Mouse (Mus musculus) megakaryocyte, embryonic 14.5 days (primary cell): Measurements from ENCODE around the gene Tlk1. TPM values are rescaled to one million over a fixed set of nuclear protein-coding genes. Genes with fewer than 3 reads are reported as not detected.
"Not testable (repeated sequence)": the region's sequence is repeated elsewhere in the genome, so short reads cannot be mapped to it uniquely, and the experiment has no call there.

ENCODE experiments used
- H3K27me3 ChIP-seq: replicated peaks from 2 replicates; pipeline ENCODE3; 2012; ENCODE audit warnings: inconsistent platforms
- H3K36me3 ChIP-seq: replicated peaks from 2 replicates; pipeline ENCODE3; 2012; ENCODE audit warnings: low read length, inconsistent platforms, mixed read lengths
- H3K4me1 ChIP-seq: 2 replicates; pipeline ENCODE4 v1.6.1; 2012; ENCODE audit warnings: inconsistent platforms
- H3K4me3 ChIP-seq: replicated peaks from 2 replicates; pipeline ENCODE3; 2012; ENCODE audit warnings: moderate library complexity, mild to moderate bottlenecking, inconsistent platforms
- H3K9me3 ChIP-seq: 2 replicates; pipeline ENCODE4 v1.6.1; 2012; ENCODE audit warnings: inconsistent platforms
- FLI1 ChIP-seq: IDR thresholded peaks from 2 replicates; pipeline ENCODE4 v1.6.1; 2012; ENCODE audit warnings: low read length, inconsistent platforms, mixed read lengths
- GATA1 ChIP-seq: IDR thresholded peaks from 3 replicates; pipeline ENCODE4 v1.6.1; 2012; ENCODE audit warnings: mixed read lengths, low read length, inconsistent platforms, borderline replicate concordance
- polyA plus RNA-seq: library from polyadenylated mRNA; stranded (reverse); fragments of >175 nt; gene quantifications from 2 replicates; pipeline ENCODE4 v1.2.3, GENCODE M21; 2012; ENCODE audit warnings: low replicate concordance; ENCODE audit not compliant: insufficient read depth

Gene Tlk1
- polyA plus RNA-seq, 1 experiment: 15.7 TPM

DNA sequence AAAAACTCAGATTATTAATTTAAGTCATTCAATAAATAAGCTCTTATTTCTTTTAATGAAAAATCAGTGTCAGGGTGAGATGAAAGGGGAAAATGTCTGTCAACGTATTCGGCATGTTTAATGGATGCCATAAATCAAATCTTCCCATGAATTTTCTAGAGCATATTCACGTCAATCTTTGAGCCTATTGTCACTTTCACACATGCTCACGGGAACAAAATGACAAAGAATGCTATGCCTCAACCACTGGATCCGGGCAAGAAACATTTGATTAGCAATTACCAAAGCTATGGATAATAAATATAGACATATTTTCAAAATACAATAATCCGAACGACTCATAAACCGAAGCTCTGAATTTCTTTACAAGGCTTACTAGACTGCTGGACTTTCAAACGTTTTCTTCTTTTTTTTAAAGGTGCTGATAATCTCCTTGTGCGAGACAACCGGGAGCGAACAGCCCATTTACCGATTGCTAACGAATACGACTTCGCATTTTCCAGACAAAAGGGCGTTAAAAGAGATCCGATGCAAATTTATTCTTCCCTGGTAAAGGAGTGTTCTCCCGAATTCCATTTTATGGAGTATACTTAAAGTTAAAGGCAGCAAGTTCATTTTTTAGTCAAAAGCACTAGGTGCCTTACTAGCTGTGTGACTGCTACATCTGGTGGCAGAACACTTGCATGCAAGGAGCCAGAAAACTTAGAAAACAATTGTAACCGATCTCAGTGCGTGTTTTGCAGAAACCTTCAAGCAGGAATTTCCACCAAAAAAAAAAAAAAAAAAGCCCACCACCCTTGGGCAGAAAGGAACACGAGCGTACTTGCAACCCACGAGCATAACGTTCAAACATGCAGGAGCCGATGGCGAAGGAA, 1.4 kb downstream of the Tlk1 start:
- Histone ChIP-seq H3K4me1 (peaks cover 56% of the 10 kb centered on the region), H3K4me3 (peak overlapping the region; percentile 94), H3K27me3 (no peaks in the 10 kb centered on the region), H3K9me3 (no peaks in the 10 kb centered on the region), H3K36me3 (peaks cover 5% of the 10 kb centered on the region)
- TF ChIP-seq FLI1: no peak
- TF ChIP-seq GATA1: no peak

DNA sequence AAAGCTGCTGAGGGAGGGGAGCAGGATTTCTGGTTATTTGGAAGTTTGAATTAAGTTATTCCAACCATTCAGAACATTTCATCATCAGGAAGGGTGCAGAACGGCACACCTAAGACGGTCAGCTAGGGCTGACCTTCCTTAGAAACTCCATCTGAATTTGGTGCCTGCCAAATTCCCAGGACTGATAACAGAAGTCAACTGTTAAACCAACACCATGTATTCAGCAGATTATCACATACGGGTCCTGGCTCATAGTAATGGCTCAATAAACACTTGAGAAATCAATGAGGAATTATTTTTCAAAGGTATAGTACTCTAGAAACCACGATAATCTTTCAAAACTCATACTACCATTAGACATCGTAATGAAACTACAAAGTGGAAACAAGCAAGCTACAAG, 2.1 kb downstream of the Tlk1 start:
- TF ChIP-seq GATA1 (no peak), FLI1 (no peak)
- Histone ChIP-seq H3K4me1 (peaks cover 55% of the 10 kb centered on the region), H3K9me3 (no peaks in the 10 kb centered on the region), H3K36me3 (peaks cover 5% of the 10 kb centered on the region), H3K27me3 (no peaks in the 10 kb centered on the region), H3K4me3 (peak overlapping the region; percentile 94)

DNA sequence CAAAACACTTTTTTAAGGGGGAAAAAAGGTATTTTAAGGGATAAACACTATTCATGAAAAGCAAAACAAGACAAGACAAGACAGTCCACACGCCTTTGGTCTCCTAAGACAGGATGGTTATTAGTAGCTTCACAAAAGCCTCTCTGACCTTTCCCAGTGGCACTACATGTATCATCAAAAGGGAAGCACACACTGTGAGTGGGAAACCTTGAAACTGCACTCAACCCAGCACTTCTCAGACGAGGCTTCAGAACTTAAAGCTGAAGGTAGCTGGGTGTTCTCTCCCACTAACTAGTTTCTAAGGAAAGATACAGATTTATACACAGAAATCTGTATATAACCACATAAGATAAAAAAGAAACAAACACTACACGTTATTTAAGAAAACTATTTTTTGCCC, 8.6 kb downstream of the Tlk1 start:
- Histone ChIP-seq H3K4me3 (no peak overlapping the region), H3K27me3 (no peaks in the 10 kb centered on the region), H3K36me3 (peaks cover 11% of the 10 kb centered on the region), H3K9me3 (no peaks in the 10 kb centered on the region), H3K4me1 (peaks cover 66% of the 10 kb centered on the region)
- TF ChIP-seq FLI1: no peak
- TF ChIP-seq GATA1: no peak

DNA sequence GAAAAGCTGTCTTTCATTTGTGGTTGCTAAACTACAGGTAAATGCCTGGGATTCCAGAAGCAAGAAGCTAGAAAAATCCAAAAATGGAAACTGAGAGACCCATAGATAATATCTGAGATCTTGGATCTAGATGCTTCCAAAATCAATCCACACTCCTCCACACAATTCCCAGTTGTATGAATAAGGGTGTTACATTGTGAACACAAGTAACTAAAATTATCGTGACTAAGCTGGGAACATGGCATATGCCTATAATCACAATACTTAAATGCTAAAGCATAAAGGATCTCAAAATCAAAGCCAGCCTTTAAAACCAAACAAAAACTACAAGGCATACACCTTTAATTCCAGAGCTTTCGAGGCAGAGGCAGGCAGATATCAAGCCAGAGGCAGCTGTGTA, 9.5 kb downstream of the Tlk1 start:
- Histone ChIP-seq H3K27me3 (no peaks in the 10 kb centered on the region), H3K4me1 (peaks cover 66% of the 10 kb centered on the region), H3K9me3 (no peaks in the 10 kb centered on the region), H3K36me3 (peaks cover 13% of the 10 kb centered on the region), H3K4me3 (no peak overlapping the region)
- no peak for TF ChIP-seq FLI1
- TF ChIP-seq GATA1: no peak

DNA sequence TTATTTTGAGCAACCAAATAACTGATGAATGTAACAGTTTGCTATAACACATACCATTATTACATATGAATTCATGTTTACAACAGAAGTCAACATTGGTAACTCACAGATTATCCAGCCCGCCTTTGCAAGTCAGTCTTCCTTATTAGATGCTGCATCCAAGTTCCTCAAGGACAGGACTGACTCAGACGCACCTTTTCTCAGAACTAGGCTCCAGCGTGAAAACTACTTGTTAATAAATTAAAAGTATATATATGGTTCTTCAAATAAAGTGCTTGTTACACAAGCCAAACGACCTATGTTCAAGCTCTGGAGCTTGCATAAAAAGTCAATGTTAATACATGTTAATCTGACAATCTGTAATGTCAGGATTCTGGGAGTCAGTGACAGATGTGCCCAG, 11.9 kb downstream of the Tlk1 start:
- H3K27me3 ChIP-seq: no peaks in the 10 kb centered on the region
- no peak overlapping the region for H3K4me3 ChIP-seq
- H3K4me1 ChIP-seq: peaks cover 70% of the 10 kb centered on the region
- no peak for TF ChIP-seq GATA1
- no peak for TF ChIP-seq FLI1
- H3K36me3 ChIP-seq: peaks cover 19% of the 10 kb centered on the region
- no peaks in the 10 kb centered on the region for H3K9me3 ChIP-seq

DNA sequence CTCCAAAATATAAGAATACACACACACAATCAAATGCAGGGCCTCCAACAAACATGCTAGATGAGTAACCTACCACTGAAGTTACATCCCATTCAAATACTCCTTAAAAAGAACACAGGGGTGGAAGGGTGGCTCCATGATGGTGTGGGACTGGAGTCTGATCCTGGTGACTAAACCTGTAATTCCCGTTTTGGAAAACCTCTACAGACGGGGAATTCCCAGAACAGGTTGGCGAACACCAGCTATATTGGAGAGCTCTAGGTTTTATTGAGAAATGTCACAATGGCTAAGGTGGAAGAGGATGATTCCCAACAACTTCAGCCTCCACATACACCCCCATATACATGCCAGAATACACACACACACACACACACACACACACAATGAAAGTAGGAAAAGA, 14.1 kb downstream of the Tlk1 start:
- Histone ChIP-seq H3K4me1 (peaks cover 70% of the 10 kb centered on the region), H3K9me3 (no peaks in the 10 kb centered on the region), H3K27me3 (no peaks in the 10 kb centered on the region), H3K36me3 (peaks cover 29% of the 10 kb centered on the region), H3K4me3 (no peak overlapping the region)
- no peak for TF ChIP-seq GATA1
- no peak for TF ChIP-seq FLI1

DNA sequence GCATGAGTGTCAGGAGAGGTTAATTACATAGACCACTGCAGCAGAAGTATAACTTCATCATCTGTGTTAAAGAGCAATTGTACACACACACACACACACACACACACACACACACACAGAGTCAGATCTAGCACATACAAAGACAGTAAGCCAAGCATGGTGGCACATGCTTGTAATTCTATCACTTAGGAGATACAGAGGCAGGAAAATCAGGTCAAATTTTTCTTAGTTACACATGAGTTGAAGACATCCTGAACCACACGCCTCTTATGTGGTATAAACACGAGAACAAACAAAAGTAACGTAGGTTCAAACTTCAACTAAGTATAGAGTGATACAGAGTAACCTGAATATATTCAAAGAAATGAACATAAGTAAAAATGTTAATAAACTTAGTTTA, 15.6 kb downstream of the Tlk1 start:
- H3K9me3 ChIP-seq: peaks cover under 1% of the 10 kb centered on the region; the same call in 1 of the 2 replicates
- TF ChIP-seq FLI1: no peak
- no peak for TF ChIP-seq GATA1
- H3K36me3 ChIP-seq: peaks cover 42% of the 10 kb centered on the region
- no peaks in the 10 kb centered on the region for H3K27me3 ChIP-seq
- H3K4me1 ChIP-seq: peaks cover 64% of the 10 kb centered on the region
- H3K4me3 ChIP-seq: no peak overlapping the region

DNA sequence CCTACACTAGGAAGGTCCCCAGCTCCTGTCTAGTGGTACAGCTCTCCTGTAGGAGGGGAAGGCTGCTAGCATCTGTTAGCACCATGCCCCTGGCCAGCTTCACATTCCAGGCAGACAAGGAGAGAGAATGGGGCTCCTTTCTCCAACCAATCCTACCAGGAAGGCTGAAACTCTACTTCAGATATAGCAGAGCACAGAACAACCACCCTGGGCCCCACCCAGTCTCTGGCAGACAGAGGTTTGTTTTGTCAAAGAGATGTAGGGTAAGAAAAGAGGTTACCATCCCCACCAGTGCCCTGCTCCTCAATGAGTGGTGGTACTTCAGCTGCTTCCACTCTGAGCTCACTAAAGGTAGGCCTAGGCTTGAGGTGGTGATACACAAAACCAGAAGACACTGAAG, 16.8 kb downstream of the Tlk1 start:
- Histone ChIP-seq H3K27me3 (no peaks in the 10 kb centered on the region), H3K36me3 (peaks cover 48% of the 10 kb centered on the region), H3K4me3 (peak overlapping the region; percentile 29), H3K4me1 (peaks cover 57% of the 10 kb centered on the region), H3K9me3 (peaks cover 4% of the 10 kb centered on the region; the same call in 1 of the 2 replicates)
- no peak for TF ChIP-seq FLI1
- no peak for TF ChIP-seq GATA1

DNA sequence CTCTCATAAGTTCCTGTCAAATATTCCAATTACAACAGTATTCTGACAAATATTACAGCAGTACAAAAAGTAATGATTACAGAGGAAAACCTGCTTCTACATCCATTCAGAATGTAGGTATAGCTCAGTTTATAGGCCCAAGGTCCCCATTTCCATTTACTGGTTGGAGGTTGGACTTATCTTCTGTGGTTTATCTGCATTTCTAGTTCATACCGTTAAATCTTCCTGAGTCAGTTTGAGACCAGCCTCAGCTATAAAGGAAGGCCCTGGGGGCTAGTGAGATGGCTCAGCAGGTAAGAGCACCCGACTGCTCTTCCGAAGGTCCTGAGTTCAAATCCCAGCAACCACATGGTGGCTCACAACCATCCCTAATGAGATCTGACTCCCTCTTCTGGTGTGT, 17.9 kb downstream of the Tlk1 start:
- not testable (repeated sequence) for H3K4me3 ChIP-seq, H3K27me3 ChIP-seq, H3K9me3 ChIP-seq
- H3K4me1 ChIP-seq: peaks cover 57% of the 10 kb centered on the region
- peaks cover 48% of the 10 kb centered on the region for H3K36me3 ChIP-seq

DNA sequence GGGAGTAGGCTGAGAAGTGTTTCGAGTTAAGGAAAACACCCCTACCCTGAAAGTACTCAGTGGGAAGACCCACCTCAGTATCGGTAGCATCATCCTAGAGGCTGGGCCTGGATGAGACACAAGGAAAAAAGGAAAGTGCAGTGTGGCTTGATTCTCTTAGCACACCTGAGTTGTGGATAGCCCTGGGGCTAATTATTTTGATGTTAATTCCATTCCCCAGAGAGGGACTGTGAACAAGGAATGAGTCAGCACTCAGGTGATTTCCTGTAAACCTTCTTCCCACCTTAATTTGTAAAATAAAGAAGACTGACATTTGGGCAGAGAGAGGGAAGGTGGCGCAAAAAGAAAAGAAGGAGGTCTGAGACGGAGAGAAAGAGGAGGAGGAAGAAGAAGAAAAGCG, 19.5 kb downstream of the Tlk1 start:
- Histone ChIP-seq H3K9me3 (peaks cover 4% of the 10 kb centered on the region; the same call in 1 of the 2 replicates), H3K36me3 (peaks cover 56% of the 10 kb centered on the region), H3K4me1 (peaks cover 60% of the 10 kb centered on the region), H3K27me3 (no peaks in the 10 kb centered on the region), H3K4me3 (no peak overlapping the region)
- TF ChIP-seq FLI1 (no peak), GATA1 (no peak)

DNA sequence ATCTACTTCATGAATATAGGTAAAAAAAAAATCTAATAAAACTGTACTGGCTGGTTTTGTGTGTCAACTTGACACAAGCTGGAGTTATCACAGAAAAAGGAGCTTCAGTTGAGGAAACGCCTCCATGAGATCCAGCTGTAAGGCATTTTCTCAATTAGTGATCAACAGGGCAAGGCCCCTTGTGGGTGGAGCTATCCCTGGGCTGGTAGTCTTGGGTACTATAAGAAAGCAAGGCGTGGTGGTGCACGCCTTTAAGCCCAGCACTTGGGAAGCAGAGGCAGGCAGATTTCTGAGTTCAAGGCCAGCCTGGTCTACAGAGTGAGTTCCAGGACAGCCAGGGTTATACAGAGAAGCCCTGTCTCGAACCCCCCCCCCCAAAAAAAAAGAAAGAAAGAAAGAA, 21.8 kb downstream of the Tlk1 start:
- not testable (repeated sequence) for H3K9me3 ChIP-seq, H3K27me3 ChIP-seq, H3K4me3 ChIP-seq
- Histone ChIP-seq H3K36me3 (peaks cover 71% of the 10 kb centered on the region), H3K4me1 (peaks cover 62% of the 10 kb centered on the region)
